Mouse (Mus musculus): Measurements from ENCODE around the gene Sesn1. TPM values are rescaled to one million over a fixed set of nuclear protein-coding genes. Genes with fewer than 3 reads are reported as not detected.
"Not testable (repeated sequence)": the region's sequence is repeated elsewhere in the genome, so short reads cannot be mapped to it uniquely, and the experiment has no call there.

Sesn1 gene
- polyA plus RNA-seq, 1 experiment from 2014 or later, result 38.9 TPM

DNA sequence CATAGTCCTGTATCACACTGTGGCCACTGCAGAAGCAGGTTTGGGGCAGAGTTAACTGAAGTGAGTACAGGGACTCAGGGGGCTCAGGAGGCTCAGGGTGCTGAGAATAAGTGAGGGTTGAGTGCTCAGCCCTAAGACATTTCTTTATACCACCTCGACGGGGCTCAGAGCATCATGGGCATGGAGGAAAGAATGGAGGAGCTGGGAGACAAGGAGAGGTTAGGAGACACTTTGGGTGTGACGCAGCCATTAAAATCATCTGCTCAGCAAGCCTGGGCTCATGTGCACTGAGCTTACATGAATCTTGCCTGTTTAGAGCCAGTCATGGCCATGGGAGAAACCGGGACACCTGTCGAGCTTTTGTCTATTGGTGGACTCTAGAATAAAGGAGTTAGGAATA lies 10.7 kb downstream of the Sesn1 start:
- Histone ChIP-seq H3K9me3 (ENCODE audit: low read length) (no peaks in the 10 kb centered on the region), H3K36me3 (ENCODE audit: insufficient read depth, low read length) (no peaks in the 10 kb centered on the region), H3K4me1 (ENCODE audit: insufficient read depth, low read length) (no peaks in the 10 kb centered on the region), H3K4me3 (ENCODE audit: low read length) (no peak overlapping the region), H3K27me3 (ENCODE audit: insufficient read depth, low read length) (no peaks in the 10 kb centered on the region), H3K27ac (ENCODE audit: low read length) (no peak overlapping the region), H3K4me2 (replicated peaks; ENCODE audit: low read depth, low read length) (no peak overlapping the region), H3K9ac (replicated peaks; ENCODE audit: low read length) (no peak overlapping the region)
- ATAC-seq (ENCODE audit: low FRiP score, low TSS enrichment), result no peak
- WGBS, result 88% methylated on average over 5 of the region's 5 CpGs

DNA sequence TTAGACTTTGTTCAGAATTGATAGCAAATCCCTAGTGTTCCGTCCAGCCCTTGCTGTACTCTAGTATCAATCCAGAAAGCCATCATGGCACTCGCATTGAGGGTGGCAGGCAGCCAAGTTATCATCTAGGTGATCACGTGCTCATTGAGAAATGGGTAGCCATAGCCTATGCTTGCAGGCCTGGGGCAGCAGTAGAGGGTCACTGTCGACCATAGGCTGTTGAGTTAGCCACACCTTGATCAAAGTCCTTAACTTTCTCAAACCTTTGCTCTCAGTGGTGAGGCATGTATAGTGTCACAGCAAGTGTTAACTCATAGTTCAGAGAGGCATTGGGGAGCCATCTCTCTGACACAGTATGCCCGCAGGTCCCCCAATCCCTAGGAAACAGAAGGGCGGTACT lies 11.4 kb downstream of the Sesn1 start:
- H3K9ac ChIP-seq (replicated peaks; ENCODE audit: low read length), result no peak overlapping the region
- H3K27me3 ChIP-seq (ENCODE audit: insufficient read depth, low read length), result no peaks in the 10 kb centered on the region
- 88% methylated on average over 6 of the region's 6 CpGs for WGBS
- H3K4me3 ChIP-seq (ENCODE audit: low read length), result no peak overlapping the region
- no peaks in the 10 kb centered on the region for H3K9me3 ChIP-seq (ENCODE audit: low read length)
- no peaks in the 10 kb centered on the region for H3K4me1 ChIP-seq (ENCODE audit: insufficient read depth, low read length)
- no peaks in the 10 kb centered on the region for H3K36me3 ChIP-seq (ENCODE audit: insufficient read depth, low read length)
- H3K4me2 ChIP-seq (replicated peaks; ENCODE audit: low read depth, low read length), result no peak overlapping the region
- ATAC-seq (ENCODE audit: low FRiP score, low TSS enrichment), result no peak
- H3K27ac ChIP-seq (ENCODE audit: low read length), result no peak overlapping the region

DNA sequence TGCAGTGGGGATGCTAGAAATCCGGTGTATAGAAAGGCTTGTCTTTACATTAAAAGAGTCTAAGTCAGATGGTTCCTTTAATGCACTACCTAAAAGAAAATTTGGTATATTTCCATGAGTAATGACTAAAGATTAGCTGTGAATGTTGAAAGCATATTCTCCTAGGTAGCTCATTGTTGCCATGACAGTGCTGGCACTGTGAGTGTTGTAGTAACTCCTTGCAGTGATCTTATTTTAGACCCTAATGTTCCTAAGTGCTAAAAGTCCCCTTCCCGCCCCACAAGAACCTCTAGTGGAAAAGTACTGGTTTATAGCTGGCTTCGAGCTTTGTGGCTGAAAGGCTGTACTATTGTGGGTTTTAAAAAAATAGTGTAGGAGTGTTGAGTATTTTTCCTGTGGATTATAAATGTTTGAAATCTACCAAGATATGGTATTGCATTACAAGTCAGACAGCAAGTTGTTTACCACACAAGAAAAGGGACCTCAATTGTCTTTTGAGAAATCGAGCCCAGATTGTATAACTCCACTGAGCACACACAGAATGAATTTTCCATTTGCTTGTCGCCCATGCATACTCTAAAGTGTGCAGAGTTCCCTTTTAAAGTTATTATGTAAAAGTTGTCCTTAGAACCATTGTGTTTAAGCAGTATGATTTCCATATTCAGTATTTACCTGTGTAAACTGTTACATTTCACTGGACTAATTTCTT lies 13.0 kb downstream of the Sesn1 start:
- Histone ChIP-seq H3K27ac (ENCODE audit: low read length) (no peak overlapping the region), H3K27me3 (ENCODE audit: insufficient read depth, low read length) (no peaks in the 10 kb centered on the region), H3K4me2 (replicated peaks; ENCODE audit: low read depth, low read length) (no peak overlapping the region), H3K4me1 (ENCODE audit: insufficient read depth, low read length) (no peaks in the 10 kb centered on the region), H3K9ac (replicated peaks; ENCODE audit: low read length) (no peak overlapping the region), H3K4me3 (ENCODE audit: low read length) (no peak overlapping the region), H3K36me3 (ENCODE audit: insufficient read depth, low read length) (no peaks in the 10 kb centered on the region), H3K9me3 (ENCODE audit: low read length) (no peaks in the 10 kb centered on the region)
- ATAC-seq (ENCODE audit: low FRiP score, low TSS enrichment), result no peak
- WGBS, result 83% methylated on average over 5 of the region's 5 CpGs

DNA sequence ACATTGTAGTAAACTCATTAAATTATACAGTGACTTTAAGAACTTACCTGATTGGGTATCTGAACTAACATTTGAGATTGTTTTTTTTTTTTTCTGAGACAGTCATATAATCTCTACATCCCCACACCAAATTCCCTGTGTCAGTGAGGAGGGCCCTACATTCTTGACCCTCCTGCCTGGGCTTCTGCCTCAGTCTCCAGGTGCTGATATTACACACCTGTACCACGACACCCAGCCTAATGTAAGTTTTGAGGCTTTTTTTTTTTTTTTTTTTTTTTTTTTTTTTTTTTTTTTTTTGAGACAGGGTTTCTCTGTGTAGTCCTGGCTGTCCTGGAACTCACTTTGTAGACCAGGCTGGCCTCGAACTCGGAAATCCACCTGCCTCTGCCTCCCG lies 13.5 kb downstream of the Sesn1 start:
- not testable (repeated sequence) for ATAC-seq (ENCODE audit: low FRiP score, low TSS enrichment); H3K4me1 ChIP-seq (ENCODE audit: insufficient read depth, low read length); H3K9ac ChIP-seq (replicated peaks; ENCODE audit: low read length); H3K27ac ChIP-seq (ENCODE audit: low read length); H3K9me3 ChIP-seq (ENCODE audit: low read length); H3K27me3 ChIP-seq (ENCODE audit: insufficient read depth, low read length); H3K4me2 ChIP-seq (replicated peaks; ENCODE audit: low read depth, low read length); H3K36me3 ChIP-seq (ENCODE audit: insufficient read depth, low read length); H3K4me3 ChIP-seq (ENCODE audit: low read length)
- 94% methylated on average over 2 of the region's 4 CpGs for WGBS

DNA sequence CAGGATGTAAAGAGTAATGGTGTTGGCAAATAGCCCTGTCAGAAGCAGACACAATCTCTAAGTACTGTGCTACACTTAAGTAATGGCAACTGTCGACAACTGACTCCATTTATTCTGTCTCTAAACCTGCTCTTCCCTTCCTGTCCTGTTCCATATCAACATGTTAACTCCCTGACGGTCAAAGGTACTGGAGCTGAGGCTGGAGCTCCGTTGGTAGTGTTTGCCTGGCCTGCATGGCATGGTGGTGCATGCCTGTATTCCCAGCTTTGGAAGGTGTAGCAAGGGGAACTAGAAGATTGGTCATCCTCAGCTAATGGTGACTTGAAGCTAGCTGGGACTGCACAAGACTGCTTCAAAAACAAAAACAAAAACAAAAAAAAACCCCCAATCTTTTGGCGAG lies 14.2 kb downstream of the Sesn1 start:
- no peak overlapping the region for H3K4me2 ChIP-seq (replicated peaks; ENCODE audit: low read depth, low read length)
- no peak overlapping the region for H3K9ac ChIP-seq (replicated peaks; ENCODE audit: low read length)
- no peaks in the 10 kb centered on the region for H3K36me3 ChIP-seq (ENCODE audit: insufficient read depth, low read length)
- ATAC-seq (ENCODE audit: low FRiP score, low TSS enrichment), result no peak
- no peaks in the 10 kb centered on the region for H3K4me1 ChIP-seq (ENCODE audit: insufficient read depth, low read length)
- H3K4me3 ChIP-seq (ENCODE audit: low read length), result no peak overlapping the region
- no peaks in the 10 kb centered on the region for H3K27me3 ChIP-seq (ENCODE audit: insufficient read depth, low read length)
- H3K27ac ChIP-seq (ENCODE audit: low read length), result no peak overlapping the region
- WGBS, result 83% methylated on average over 4 of the region's 4 CpGs
- H3K9me3 ChIP-seq (ENCODE audit: low read length), result no peaks in the 10 kb centered on the region

DNA sequence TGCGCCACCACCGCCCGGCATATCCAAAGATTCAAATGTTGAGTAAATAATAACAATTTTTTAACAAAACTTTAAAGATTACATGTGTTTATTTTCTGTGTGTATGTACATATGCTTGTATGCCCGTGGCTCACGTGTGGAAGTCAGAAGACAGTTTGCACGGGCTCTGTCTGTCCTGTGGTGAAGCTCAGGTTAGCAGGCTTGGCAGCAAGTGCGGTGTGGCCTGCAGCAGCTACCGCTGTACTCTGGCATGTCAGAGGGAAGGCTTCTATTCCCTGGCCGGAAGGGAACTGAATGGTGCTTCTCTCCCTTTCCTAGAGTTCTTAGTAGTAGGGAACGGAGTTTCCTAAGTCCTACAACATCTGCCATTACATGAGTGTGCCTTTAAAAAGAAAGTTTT lies 15.3 kb downstream of the Sesn1 start:
- Histone ChIP-seq H3K9ac (replicated peaks; ENCODE audit: low read length) (no peak overlapping the region), H3K36me3 (ENCODE audit: insufficient read depth, low read length) (no peaks in the 10 kb centered on the region), H3K27me3 (ENCODE audit: insufficient read depth, low read length) (no peaks in the 10 kb centered on the region), H3K4me3 (ENCODE audit: low read length) (no peak overlapping the region), H3K9me3 (ENCODE audit: low read length) (no peaks in the 10 kb centered on the region), H3K27ac (ENCODE audit: low read length) (no peak overlapping the region), H3K4me1 (ENCODE audit: insufficient read depth, low read length) (no peaks in the 10 kb centered on the region), H3K4me2 (replicated peaks; ENCODE audit: low read depth, low read length) (no peak overlapping the region)
- no peak for ATAC-seq (ENCODE audit: low FRiP score, low TSS enrichment)
- WGBS, result 88% methylated on average over 10 of the region's 10 CpGs

DNA sequence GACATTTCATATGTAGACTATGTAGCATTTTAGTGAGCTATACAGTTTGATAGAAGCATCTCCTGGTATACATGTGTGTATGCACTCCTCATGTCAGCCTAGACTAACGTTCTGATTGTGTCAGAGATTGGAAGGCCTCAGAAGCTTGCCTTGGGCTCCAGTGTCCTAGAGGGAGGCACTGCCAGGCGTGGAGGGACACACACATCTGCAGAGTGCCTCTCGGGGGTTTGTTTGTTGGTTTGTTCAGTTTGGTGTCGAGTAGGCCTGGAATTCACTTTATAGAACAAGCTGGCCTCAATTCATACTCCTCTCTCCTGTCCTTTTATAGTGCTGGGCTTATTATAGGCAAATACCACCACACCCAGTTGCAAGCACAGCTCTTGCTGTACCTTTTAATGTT lies 16.3 kb downstream of the Sesn1 start:
- H3K4me2 ChIP-seq (replicated peaks; ENCODE audit: low read depth, low read length), result no peak overlapping the region
- no peak for ATAC-seq (ENCODE audit: low FRiP score, low TSS enrichment)
- H3K4me3 ChIP-seq (ENCODE audit: low read length), result no peak overlapping the region
- H3K4me1 ChIP-seq (ENCODE audit: insufficient read depth, low read length), result no peaks in the 10 kb centered on the region
- WGBS, result 88% methylated on average over 4 of the region's 4 CpGs
- H3K36me3 ChIP-seq (ENCODE audit: insufficient read depth, low read length), result no peaks in the 10 kb centered on the region
- no peaks in the 10 kb centered on the region for H3K9me3 ChIP-seq (ENCODE audit: low read length)
- H3K9ac ChIP-seq (replicated peaks; ENCODE audit: low read length), result no peak overlapping the region
- H3K27ac ChIP-seq (ENCODE audit: low read length), result no peak overlapping the region
- H3K27me3 ChIP-seq (ENCODE audit: insufficient read depth, low read length), result no peaks in the 10 kb centered on the region

DNA sequence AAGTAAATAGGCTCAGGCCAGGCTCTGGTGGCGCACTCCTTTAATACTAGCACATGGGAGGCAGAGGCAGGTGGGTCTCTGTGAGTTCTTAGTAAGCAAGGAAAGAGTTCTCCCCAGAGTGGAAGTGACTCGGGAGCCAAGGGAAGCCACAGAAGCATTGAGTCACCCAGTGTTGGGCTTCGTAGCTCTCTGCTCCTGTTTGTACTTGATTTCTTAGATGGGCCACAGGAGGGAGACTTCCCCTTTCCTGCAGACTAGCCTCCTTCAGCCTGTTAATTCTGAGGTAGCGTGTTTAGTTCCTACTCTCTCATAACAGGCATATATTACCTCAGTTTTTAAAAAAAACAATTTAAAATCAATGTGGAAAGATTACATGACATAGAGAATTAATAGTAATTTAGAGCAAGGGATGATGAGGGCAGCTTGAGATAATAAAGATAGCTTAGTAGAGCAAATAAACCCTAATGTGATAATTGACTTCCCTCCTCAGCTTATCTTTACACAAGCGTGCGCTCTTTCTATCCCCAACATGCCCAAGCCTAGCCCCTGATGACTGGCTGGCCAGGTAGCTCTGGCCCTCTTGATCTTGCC lies 16.9 kb downstream of the Sesn1 start:
- H3K4me2 ChIP-seq (replicated peaks; ENCODE audit: low read depth, low read length), result no peak overlapping the region
- no peak overlapping the region for H3K4me3 ChIP-seq (ENCODE audit: low read length)
- H3K27me3 ChIP-seq (ENCODE audit: insufficient read depth, low read length), result no peaks in the 10 kb centered on the region
- WGBS, result 87% methylated on average over 6 of the region's 6 CpGs
- H3K27ac ChIP-seq (ENCODE audit: low read length), result no peak overlapping the region
- H3K9ac ChIP-seq (replicated peaks; ENCODE audit: low read length), result no peak overlapping the region
- H3K9me3 ChIP-seq (ENCODE audit: low read length), result no peaks in the 10 kb centered on the region
- H3K4me1 ChIP-seq (ENCODE audit: insufficient read depth, low read length), result no peaks in the 10 kb centered on the region
- no peak for ATAC-seq (ENCODE audit: low FRiP score, low TSS enrichment)
- H3K36me3 ChIP-seq (ENCODE audit: insufficient read depth, low read length), result no peaks in the 10 kb centered on the region

DNA sequence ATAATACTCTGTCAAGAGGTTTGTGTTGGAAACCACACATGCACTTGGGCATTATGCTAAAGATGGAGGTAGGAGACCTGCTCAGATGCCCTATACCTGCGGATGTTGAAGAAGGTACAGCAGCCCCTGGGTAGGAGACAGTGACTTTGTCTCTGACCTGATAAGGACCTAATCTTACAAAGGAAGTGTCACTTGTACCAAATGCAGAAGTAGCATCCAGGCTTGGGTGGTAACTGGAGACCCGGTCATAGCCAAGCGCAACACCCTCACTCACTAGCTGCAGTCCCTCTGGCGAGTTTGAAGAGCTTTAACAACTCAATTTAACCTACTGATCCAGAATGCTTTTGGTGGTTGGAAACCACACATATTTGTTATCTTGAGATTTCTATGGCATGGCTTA lies 18.0 kb downstream of the Sesn1 start:
- H3K4me3 ChIP-seq (ENCODE audit: low read length), result no peak overlapping the region
- H3K4me2 ChIP-seq (replicated peaks; ENCODE audit: low read depth, low read length), result no peak overlapping the region
- 0 out of 2 replicates have a peak, but pooled peaks cover 4% of the 10 kb centered on the region for H3K4me1 ChIP-seq (ENCODE audit: insufficient read depth, low read length)
- ATAC-seq (ENCODE audit: low FRiP score, low TSS enrichment), result no peak
- no peaks in the 10 kb centered on the region for H3K36me3 ChIP-seq (ENCODE audit: insufficient read depth, low read length)
- no peak overlapping the region for H3K9ac ChIP-seq (replicated peaks; ENCODE audit: low read length)
- H3K27ac ChIP-seq (ENCODE audit: low read length), result no peak overlapping the region
- no peaks in the 10 kb centered on the region for H3K9me3 ChIP-seq (ENCODE audit: low read length)
- WGBS, result 88% methylated on average over 4 of the region's 4 CpGs
- H3K27me3 ChIP-seq (ENCODE audit: insufficient read depth, low read length), result no peaks in the 10 kb centered on the region

DNA sequence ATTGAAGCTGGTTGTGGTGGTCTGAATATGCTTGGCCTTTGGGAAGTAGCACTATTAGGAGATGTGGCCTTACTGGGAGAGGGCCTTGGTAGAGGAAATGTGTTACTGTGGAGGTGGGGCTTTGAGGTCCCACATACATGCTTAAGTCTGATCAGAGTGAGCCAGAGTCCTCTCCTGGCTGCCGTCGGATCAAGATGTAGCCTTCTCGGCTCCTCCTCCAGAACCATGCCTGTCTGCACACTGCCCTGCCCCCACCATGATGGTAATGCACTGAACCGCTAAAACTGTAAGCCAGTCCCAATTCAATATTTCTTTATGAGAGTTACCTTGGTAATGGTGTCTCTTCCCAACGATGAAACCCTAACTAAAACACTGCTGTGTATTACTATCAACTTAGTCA lies 19.5 kb downstream of the Sesn1 start:
- Histone ChIP-seq H3K27ac (ENCODE audit: low read length) (no peak overlapping the region), H3K4me2 (replicated peaks; ENCODE audit: low read depth, low read length) (no peak overlapping the region), H3K9me3 (ENCODE audit: low read length) (no peaks in the 10 kb centered on the region), H3K4me1 (ENCODE audit: insufficient read depth, low read length) (0 out of 2 replicates have a peak, but pooled peaks cover 4% of the 10 kb centered on the region), H3K4me3 (ENCODE audit: low read length) (no peak overlapping the region), H3K9ac (replicated peaks; ENCODE audit: low read length) (no peak overlapping the region), H3K27me3 (ENCODE audit: insufficient read depth, low read length) (no peaks in the 10 kb centered on the region), H3K36me3 (ENCODE audit: insufficient read depth, low read length) (no peaks in the 10 kb centered on the region)
- no peak for ATAC-seq (ENCODE audit: low FRiP score, low TSS enrichment)
- WGBS, result 69% methylated on average over 5 of the region's 5 CpGs

Data from kidney, embryonic 16.5 days (tissue).